Mouse (Mus musculus) bone marrow macrophage, adult 2 months (primary cell): ENCODE data around the gene Gm9970.

Experiments
- CTCF ChIP-seq: IDR thresholded peaks from 2 replicates; pipeline ENCODE4 v1.5.1; 2012; ENCODE audit warnings: low read depth, mild to moderate bottlenecking, low read length, moderate library complexity
- POLR2A ChIP-seq: IDR thresholded peaks from 2 replicates; pipeline ENCODE4 v1.6.1; 2012; ENCODE audit warnings: mild to moderate bottlenecking, low read depth, low read length, borderline replicate concordance

- TF ChIP-seq POLR2A (no peak), CTCF (no peak)
Measured at GRCm38 (mm10) chr5:31200327-31200768, 40.7 kb downstream of the Gm9970 start.
